Mouse (Mus musculus) lung, adult 2 months (tissue): ENCODE data around the gene She.

Experiments
- CTCF ChIP-seq: fragments of 200-500 bp; IDR thresholded peaks from 2 replicates; pipeline ENCODE4 v1.5.1; 2011; ENCODE audit warnings: mild to moderate bottlenecking, low read length, control low read depth; ENCODE audit not compliant: insufficient read depth
- POLR2A ChIP-seq: fragments of 200-500 bp; IDR thresholded peaks from 2 replicates; pipeline ENCODE4 v1.6.1; 2011; ENCODE audit warnings: low read depth, mild to moderate bottlenecking, control low read depth, low read length, borderline replicate concordance; ENCODE audit errors: extremely low read depth

DNA sequence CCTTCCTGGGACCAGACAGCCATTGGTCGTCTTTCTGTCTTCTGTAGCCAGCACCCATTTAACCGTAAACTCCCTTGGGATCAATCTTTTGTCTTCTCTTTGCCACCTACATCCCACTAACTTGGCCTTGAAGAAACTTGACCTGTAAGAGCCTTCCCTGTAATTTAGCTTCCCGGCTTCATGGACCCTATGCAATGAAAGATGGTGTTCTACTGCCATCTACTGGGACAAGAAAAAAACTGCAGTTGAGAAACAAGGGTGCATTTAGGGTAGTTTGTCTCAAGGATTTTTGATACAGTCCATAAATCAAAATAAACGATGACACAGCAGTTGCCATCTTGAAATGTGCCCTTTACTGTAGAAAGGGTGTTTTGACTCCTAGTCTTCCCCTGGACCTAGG, 27.0 kb downstream of the She start:
- TF ChIP-seq CTCF, result peak; percentile 32; the same call in 1 of the 2 replicates
- no peak for TF ChIP-seq POLR2A
